Mouse (Mus musculus) retina, adult 2 months (tissue): ENCODE measurements around the gene Abl1.

Source experiments
- DNase-seq: peaks from one replicate; pipeline ENCODE4 v3.0.0-alpha.2; 2012; ENCODE audit warnings: low read depth, low spot score

The Abl1 gene

DNA sequence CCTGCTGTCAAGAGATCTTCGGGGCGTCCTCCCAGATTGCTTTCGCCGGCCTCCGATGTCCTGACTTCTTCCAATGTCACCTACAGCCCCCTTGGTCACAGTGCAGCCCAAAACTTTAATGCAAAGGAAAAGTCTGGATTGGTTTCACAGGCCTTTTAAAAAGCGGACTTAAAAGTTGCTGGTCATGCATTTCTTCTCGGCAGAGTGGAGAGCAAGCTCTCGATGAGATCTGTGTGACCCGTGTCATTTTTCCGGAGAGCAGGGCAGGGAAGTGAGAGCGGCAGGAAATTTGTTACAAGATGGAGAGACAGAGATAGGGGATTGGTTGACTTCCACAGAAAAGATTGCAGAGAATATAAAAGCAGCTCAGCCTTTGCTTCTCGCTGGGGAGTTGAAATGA, 869 bp downstream of the Abl1 start:
- no peak for DNase-seq

GRCm38 (mm10) chr2:31690063-31690462, 1.9 kb downstream of the Abl1 start:
- DNase-seq: no peak

- DNase-seq: no peak
These were observed 10.0 kb downstream of the Abl1 start for GRCm38 (mm10) chr2:31698209-31698608.

- no peak for DNase-seq
These were observed 12.6 kb downstream of the Abl1 start for GRCm38 (mm10) chr2:31700545-31701446.

GRCm38 (mm10) chr2:31703226-31703625, 15.1 kb downstream of the Abl1 start:
- DNase-seq: no peak

GRCm38 (mm10) chr2:31705914-31706313, 17.7 kb downstream of the Abl1 start:
- no peak for DNase-seq

GRCm38 (mm10) chr2:31706531-31706930, 18.4 kb downstream of the Abl1 start:
- DNase-seq: no peak

DNA sequence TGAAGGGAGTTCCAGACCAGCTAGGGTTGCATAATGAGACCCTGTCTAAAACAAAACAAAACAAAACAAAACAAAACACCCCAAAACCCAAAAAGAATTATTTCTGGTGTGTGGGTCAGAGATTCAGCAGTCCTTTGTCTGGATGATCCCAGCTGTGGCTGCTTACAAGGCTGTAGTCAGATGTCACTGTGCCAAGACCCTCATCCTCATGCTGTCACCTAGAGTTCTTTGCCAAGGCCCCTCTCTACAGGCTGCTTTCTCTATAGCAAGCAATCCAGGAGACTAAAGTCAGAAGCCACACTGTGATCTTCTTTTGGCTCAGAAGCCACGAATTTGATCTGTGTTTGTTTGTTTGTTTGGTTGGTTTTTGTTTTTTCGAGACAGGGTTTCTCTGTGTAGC, 24.5 kb downstream of the Abl1 start:
- DNase-seq: no peak

DNA sequence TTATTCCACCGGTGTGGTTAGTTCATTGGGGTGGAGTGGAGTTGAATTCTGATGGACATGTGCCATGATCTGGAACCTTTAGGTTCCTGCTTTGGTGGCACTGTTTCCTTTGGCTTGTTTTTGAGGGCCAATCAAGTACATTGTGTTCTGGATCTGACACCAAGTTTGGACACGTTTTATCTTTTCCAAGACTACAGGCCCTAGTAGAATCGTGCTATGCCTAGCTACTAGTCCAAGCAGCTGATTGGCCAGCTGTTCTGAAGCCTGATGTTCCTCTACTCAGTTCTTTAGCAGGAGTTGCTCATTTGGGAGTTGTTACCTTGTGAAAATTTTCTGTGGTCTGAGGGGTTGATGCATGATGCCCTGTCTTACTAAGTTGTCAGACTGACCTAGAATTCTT, 25.6 kb downstream of the Abl1 start:
- DNase-seq: no peak

DNA sequence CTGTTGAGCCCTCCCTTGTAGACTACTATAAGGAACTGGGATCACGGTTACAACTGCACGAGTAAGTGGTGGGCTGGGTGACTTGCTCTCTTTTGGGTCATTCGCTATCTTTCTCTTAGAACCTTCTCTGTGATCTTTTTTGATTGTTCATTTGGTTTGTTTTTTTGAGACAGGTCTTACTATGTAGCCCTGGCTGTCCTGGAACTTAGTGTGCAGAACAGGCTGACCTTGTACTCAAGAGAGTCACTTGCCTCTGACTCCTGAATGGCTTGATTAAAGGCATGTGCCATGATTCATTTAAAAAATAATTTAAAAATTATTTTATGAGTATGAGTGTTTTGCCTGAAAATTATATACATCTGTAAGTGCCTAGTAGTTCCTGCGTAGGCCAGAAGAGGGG, 26.6 kb downstream of the Abl1 start:
- no peak for DNase-seq

DNA sequence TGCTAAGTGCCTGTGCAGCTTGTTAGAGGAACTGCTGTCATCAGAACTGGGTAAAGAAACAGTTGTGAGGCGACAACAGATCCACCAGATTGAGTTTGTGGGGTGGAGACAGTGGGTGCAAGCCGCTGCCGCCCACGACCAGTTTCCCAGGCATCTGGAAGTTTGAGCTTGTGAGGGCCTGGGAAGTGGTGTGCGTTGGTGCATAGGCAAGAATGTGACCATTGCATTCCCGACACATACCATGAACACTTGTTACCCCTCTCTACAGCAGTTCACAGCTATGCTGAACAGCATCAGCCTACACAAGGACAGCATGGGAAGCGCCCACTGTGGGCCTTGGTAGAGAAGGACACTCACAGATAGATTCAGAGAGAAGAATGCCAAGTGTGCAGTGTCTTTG, 27.8 kb downstream of the Abl1 start:
- DNase-seq: no peak

GRCm38 (mm10) chr2:31719202-31719880, 31.2 kb downstream of the Abl1 start:
- DNase-seq: no peak

DNA sequence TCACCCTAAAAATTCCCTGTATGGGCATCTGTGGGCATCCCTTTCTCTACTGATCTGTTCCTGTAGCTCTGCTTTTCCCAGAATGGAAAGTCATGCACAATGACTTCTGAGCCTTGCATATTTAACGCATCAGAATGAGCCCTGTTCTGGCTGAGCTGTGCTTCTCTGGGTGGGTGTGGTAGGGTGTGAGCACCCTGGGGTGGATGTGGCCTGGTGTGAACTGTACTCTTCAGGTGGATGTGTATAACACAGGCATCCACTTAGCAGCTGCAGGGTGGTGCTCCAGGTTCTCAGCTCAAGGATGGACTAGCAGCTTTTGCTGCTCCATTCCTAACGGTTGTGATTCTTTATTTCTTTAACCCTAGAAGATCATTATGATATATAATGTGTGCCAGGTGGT, 31.8 kb downstream of the Abl1 start:
- DNase-seq: no peak

DNA sequence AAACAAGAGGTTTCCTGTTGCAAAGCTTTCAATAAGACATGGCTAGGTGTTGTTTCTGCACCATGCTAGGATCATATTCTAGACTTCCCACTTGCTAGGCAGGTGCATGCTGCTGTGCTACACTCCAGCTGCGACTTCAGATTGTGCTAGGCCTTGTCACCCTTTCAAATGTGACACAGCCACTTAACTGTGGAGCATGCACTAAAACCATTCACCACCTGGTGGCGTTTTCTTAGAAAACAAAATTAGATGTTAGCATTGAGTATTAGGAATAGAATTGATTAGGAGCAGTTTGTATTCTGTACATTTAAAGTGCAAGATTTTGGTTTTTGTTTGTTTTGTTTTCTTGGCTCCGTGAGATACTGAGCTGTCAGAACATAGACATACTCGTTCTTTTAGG, 32.6 kb downstream of the Abl1 start:
- no peak for DNase-seq

DNA sequence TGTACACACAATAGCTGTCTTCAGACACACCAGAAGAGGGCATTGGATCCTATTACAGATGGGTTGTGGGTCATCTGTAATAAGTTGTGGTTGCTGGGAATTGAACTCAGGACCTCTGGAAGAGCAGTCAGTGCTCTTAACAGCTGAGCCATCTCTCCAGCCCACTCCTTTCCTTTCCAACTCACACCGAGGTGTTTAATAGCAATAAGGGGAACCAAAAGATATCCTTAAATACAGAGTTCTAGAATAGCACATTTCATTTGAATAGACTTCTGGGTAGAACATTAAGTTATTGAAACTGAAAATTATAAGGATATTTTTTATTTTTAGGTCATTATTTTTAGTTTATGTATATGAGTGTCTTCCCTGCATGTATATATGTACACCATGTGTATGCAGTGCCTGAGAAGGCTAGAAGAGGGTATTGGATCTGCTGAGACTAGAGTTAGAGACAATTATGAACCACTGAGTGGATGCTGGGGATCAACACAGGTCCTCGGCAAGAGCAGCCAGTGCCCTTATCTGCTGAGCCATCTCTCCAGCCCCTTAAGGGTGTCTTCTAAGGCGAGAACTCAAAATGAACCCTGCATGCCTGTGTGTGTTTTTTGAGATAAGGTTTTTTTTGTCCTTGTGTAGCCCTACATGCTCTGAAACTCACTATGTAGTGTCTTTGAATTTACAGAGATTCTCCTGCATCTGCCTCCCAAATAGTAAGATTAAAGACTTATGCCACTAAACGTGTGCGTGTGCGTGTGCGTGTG, 36.7 kb downstream of the Abl1 start:
- DNase-seq: no peak

GRCm38 (mm10) chr2:31727576-31728277, 39.6 kb downstream of the Abl1 start:
- no peak for DNase-seq

DNA sequence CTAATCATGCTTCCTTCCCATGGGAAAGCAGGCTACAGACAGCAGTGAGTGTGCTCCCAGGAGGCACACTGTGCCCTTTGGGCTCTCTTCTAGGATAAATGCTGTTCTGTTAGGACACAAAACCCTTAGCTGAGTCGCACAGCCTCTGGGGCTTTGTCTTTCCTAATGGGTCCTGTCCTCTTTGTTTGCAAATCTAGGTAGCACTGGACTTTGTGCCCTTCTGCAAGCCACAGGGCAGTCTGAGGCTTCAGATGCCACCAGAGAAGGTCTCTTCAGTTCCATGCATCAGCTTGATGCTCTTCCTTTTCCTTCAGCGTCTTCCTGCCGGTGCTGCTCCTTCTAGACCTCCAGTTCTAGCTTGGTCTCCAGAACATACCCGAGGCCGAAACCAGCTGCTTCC, 42.5 kb downstream of the Abl1 start:
- no peak for DNase-seq

DNA sequence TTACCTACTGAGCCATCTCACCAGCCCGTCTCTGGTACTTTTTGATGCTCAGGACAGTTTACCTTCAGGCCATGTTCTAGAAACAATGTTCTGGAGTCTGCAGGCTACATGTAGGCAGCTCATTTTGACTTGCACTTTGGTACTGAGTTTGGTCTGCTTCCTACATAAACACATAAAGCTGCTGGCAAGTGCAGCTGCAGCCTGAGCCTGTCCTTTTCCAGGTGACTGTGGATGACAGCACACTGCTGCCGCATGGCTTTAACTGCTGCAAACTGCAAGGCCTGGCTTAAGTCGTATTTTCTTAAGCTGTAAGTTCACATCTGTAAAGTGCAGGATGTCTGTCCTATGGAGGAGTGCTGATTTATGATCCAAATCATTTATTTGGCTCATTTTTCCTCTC, 44.3 kb downstream of the Abl1 start:
- DNase-seq: no peak

GRCm38 (mm10) chr2:31733558-31733957, 45.4 kb downstream of the Abl1 start:
- DNase-seq: no peak

- DNase-seq: no peak
These were observed 50.9 kb downstream of the Abl1 start for GRCm38 (mm10) chr2:31739041-31739440.

- no peak for DNase-seq
These were observed 53.6 kb downstream of the Abl1 start for GRCm38 (mm10) chr2:31741728-31742127.

DNA sequence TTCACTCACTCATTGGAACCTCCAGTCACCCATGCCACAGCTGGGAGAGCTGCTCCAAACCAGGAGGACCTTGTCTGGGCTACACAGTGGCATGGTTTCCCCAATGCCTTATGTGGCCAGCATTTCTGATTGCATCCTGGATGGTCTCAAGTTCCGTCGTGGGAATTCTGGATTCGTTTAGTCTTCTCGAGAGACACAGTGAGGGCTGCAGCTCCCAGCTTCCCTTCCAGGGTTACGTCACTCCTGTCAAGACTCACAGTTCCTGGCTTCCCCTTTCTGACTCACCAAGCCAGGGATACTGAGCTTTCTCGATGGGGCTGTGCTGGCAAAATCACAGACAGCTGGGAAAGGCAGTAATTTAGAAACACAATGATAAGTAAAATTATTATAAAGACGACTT, 54.0 kb downstream of the Abl1 start:
- DNase-seq: no peak
